Mouse (Mus musculus): ENCODE measurements around the gene Zc3hav1. TPM values are rescaled to one million over a fixed set of nuclear protein-coding genes. Genes with fewer than 3 reads are reported as not detected.

Zc3hav1 gene
- total RNA-seq, 2 experiments from 2014 or later, result 74.0 to 91.7 TPM

DNA sequence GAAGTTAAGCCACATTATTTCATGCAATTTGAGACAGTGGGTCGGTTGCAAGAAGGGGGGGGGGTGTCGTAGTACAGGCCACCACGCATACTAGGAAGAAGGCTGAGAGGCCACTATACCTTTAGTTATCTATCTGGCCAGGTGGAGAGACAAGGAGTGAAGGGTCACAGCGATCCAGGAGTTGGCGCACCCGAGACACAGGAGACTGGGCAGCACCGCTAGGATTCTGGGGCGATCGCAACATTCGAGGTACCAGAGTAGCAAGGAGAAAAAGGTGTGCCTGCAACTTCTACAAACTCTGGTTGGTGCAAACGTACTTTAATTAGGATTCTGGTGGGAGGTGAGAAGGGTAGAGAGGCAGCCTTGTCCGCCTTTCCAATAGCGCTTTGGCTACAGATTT is 1.2 kb downstream of the Zc3hav1 start:
- ATAC-seq (ENCODE audit: poor library complexity, severe bottlenecking), result no peak

- no peak; the same call in 1 of the 2 replicates for ATAC-seq (ENCODE audit: poor library complexity, severe bottlenecking)
Measured at GRCm38 (mm10) chr6:38352451-38352850, 2.0 kb downstream of the Zc3hav1 start.

DNA sequence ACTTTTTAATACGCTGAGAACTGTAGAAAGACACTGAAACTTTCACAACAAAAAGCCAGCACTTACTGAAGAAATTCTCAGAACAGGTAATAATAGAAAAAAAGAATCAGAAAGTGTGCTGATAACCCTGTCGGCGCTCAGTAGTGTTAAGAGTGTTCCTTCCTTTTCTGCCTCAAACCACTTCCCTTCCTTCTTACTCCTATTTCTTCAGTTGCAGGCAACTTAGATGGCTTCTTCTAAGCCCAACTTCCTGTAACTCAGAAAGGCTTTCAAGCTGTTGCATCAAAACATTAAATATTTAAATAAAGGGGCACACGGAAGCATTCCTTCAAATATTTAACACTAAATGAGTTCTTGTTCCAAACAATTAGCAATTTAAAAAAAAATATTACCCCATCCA is 2.5 kb downstream of the Zc3hav1 start:
- peak; percentile 24; the same call in 1 of the 2 replicates for ATAC-seq (ENCODE audit: poor library complexity, severe bottlenecking)

- no peak for ATAC-seq (ENCODE audit: poor library complexity, severe bottlenecking)
Measured at GRCm38 (mm10) chr6:38349806-38350205, 4.6 kb downstream of the Zc3hav1 start.

DNA sequence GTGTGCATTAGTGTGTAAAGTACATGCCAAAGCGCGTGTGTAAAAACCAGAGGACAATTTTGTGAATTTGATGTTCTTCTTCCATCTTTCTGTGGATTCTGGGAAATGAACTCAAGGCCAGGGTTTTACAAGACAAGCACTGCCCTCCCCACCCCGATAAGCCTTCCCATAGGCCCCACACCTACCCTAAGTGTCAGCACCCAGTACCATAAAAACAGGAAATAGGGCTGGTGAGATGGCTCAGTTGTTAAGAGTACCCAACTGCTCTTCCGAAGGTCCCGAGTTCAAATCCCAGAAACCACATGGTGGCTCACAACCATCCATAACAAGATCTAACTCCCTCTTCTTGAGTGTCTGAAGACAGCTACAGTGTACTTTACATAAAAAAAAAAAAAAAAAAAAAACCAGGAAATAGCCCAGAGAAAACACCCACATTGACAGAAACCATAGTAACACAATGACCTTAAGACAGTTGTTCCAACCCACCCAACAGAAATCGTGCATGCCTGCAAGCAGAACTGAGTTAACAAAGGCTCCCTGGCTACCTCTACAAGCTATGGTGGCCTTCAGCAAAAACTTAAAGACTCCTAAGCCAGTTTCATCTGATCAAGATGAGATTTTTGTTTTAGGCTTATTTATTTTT is 5.5 kb downstream of the Zc3hav1 start:
- ATAC-seq (ENCODE audit: poor library complexity, severe bottlenecking), result no peak

- no peak for ATAC-seq (ENCODE audit: poor library complexity, severe bottlenecking)
Measured at GRCm38 (mm10) chr6:38347875-38348274, 6.5 kb downstream of the Zc3hav1 start.

DNA sequence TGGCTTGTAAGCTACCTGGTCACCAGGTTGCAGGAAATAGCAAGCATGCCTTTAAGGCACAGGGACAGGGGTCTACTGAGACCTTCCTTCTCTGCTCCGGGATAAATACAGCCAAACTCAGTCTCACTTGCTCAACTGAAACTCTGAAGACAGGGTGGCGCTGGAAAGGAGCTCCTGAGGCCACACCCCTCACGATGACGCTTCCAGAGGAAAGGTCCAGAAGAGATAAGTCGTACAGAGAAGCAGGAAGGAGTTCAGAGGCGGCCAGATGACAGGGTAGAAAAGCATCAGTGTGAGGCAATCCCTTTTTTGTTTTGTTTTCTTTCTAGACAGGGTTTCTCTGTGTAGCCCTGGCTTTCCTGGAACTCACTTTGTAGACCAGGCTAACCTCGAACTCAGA is 8.6 kb downstream of the Zc3hav1 start:
- peak; percentile 89 for ATAC-seq (ENCODE audit: poor library complexity, severe bottlenecking)

GRCm38 (mm10) chr6:38344006-38344670 is 10.3 kb downstream of the Zc3hav1 start:
- no peak for ATAC-seq (ENCODE audit: poor library complexity, severe bottlenecking)

DNA sequence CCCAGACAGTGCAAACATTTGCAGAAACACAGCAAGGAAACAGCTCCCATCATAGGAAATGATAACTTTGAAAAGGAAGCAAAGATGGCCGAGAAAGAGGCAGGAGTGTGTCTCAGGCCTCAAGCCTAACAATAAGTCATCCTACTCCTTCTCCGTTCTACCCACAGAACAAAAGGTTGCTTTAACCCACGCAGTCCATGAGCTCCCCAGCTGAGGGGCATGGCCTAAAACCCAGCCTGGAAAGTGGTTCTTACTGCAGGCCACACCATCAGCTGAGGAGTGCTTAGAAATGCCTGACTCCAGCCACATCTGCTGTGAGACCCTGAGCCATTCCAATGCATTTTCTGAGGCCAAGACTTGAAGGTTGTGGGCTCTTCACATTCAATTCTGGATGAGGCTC is 10.8 kb downstream of the Zc3hav1 start:
- no peak for ATAC-seq (ENCODE audit: poor library complexity, severe bottlenecking)

- ATAC-seq (ENCODE audit: poor library complexity, severe bottlenecking), result no peak
Measured at GRCm38 (mm10) chr6:38342666-38342992, 11.8 kb downstream of the Zc3hav1 start.

DNA sequence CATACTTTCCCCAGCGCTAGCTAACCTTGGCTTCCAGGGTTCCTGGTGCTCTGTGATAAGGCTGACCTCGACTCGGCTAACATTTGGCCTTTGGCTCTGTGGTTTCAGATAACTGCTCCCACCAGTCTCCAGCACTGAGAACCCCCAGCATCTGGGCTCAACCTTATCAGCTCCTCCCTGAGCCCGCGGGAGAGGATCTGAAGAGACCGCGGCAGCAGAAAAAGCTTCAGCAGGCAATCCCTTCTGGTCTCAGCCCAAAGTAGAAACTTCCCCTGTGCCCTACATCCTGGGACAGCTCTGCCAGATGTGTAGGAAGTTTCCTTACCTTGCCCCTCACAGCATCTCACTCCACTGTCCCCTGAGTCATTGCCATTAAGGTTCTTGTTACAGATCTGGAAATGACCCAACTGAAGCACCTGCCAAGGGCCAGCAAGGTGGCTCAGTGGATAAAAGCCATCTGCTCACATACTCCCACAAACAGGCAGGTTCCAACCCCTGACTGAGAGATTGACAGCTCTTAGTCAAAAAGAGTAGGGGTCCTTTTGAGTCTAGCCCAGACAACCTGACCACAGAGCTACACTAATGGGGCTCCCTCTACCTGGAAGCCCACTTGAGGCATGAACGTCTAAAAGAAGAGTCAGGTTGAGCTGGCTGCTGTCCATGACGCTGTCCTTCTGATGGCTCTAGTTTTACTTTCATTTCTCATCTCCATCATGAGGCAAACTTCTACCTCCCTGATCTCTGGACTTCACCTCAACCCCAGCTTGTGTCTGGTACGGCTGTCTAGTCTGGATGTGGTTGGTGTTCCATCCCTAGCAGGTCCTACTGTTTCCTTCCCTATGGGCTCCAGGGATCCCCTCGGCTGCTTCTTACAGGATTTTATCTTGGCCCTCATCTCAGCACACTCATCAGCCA is 12.4 kb downstream of the Zc3hav1 start:
- ATAC-seq (ENCODE audit: poor library complexity, severe bottlenecking), result peak; percentile 45

DNA sequence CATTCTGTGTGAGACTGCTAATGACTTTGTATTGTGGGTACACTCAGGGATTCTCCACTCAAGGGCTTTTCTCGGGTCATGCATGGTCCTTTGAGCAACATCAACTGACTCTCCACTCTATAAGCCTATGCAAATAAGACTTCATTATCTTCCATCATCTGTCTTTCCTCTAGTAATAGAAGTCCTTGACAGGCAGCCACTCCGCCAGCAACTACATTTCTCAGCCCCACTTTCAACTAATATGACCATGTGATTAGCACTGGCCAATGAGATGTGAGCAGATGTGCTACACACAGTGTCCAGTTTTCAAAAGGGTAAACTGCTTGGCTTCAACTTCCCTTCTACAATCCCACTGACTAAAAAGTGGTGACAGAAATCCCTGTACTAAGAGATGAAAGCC is 15.3 kb downstream of the Zc3hav1 start:
- ATAC-seq (ENCODE audit: poor library complexity, severe bottlenecking), result no peak

- no peak for ATAC-seq (ENCODE audit: poor library complexity, severe bottlenecking)
Measured at GRCm38 (mm10) chr6:38337951-38338350, 16.5 kb downstream of the Zc3hav1 start.

- ATAC-seq (ENCODE audit: poor library complexity, severe bottlenecking), result no peak
Measured at GRCm38 (mm10) chr6:38337166-38337705, 17.2 kb downstream of the Zc3hav1 start.

DNA sequence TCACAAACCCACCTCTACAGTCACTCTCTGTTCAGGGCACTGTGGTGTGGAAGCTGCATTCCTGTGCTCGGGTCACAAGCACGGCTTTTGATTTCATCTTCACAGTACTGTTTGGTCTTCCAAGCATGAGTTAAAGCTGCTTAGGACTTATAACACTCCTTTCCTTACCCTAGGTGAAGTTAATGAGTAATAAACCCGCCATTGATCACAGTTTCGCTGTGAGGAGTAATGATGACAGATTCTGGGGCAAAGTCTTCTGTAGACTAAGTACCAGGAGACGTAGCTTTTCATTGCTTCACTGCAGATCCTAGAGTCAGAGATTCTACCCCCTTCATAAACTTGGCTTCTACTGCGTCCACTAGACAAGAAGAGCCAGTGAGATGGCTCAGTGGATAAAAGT is 19.1 kb downstream of the Zc3hav1 start:
- ATAC-seq (ENCODE audit: poor library complexity, severe bottlenecking), result no peak

- 0 out of 2 replicates have a peak, but pooled peaks have one; percentile 40 for ATAC-seq (ENCODE audit: poor library complexity, severe bottlenecking)
Measured at GRCm38 (mm10) chr6:38326596-38326995, 27.8 kb downstream of the Zc3hav1 start.

GRCm38 (mm10) chr6:38320621-38321020 is 33.8 kb downstream of the Zc3hav1 start:
- no peak for ATAC-seq (ENCODE audit: poor library complexity, severe bottlenecking)

DNA sequence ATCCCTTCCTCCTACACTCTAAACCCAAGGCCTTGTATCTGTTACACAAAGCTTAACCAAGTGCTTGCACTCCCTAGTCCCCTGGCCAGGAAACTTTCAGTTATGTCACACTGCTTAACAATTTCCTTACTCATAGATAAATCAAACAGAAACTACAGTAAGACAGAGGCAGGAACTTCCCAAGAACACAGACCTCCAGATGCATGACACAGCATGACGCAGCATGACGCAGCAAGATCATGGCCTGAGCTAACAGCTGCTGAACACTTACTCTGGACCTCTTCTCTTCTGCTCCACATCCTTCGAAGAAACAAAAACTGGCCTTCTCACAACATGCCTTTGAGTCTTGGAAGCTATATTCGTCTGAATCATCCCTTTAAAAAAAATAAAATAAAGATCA is 38.4 kb downstream of the Zc3hav1 start:
- no peak for ATAC-seq (ENCODE audit: poor library complexity, severe bottlenecking)

DNA sequence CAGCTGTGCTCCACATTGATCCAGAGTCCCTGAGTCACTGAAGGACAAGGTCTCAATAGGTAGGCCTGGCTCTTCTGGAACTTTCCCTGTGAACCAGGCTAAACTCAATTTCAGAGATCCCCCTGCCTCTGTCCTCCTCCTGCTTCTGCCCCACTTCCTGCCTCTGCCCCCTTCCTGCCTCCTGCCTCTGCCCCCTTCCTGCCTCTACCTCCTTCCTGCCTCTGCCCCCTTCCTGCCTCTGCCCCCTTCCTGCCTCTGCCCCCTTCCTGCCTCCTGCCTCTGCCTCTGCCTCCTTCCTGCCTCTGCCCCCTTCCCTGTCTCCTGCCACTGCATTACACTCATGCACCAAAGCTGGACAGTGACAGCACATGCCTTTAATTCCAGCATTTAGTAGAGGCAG is 44.7 kb downstream of the Zc3hav1 start:
- no peak for ATAC-seq (ENCODE audit: poor library complexity, severe bottlenecking)

GRCm38 (mm10) chr6:38304981-38305380 is 49.4 kb downstream of the Zc3hav1 start:
- ATAC-seq (ENCODE audit: poor library complexity, severe bottlenecking), result no peak

- peak; percentile 71 for ATAC-seq (ENCODE audit: poor library complexity, severe bottlenecking)
Measured at GRCm38 (mm10) chr6:38298761-38299401, 55.5 kb downstream of the Zc3hav1 start, which contains the start of gene Zc3hav1l. Gene Zc3hav1l (minus strand): TSS chr6:38299259.

Data from megakaryocyte, adult 5-6 weeks (primary cell).